Mouse (Mus musculus) liver, embryonic 12.5 days (tissue): Measurements from ENCODE around the gene Rgs9bp. TPM values are rescaled to one million over a fixed set of nuclear protein-coding genes. Genes with fewer than 3 reads are reported as not detected.

Experiments
- ATAC-seq: fragments of 200-750 bp; cut with Nextera tagmentation; 2 replicates; pipeline ENCODE4 v1.8.0; 2017; ENCODE audit warnings: moderate number of reproducible peaks, mild to moderate bottlenecking, moderate library complexity
- H3K27ac ChIP-seq: fragments of 300-500 bp; sonication (generic); 2 replicates; pipeline ENCODE4 v1.5.1; 2016; ENCODE audit warnings: mild to moderate bottlenecking
- H3K27me3 ChIP-seq: fragments of 300-500 bp; sonication (generic); replicated peaks from 2 replicates; pipeline ENCODE4 v1.6.1; 2016; ENCODE audit warnings: mild to moderate bottlenecking, moderate library complexity
- H3K36me3 ChIP-seq: fragments of 300-500 bp; sonication (generic); 2 replicates; pipeline ENCODE4 v1.6.1; 2016; ENCODE audit warnings: mild to moderate bottlenecking, moderate library complexity
- H3K4me1 ChIP-seq: fragments of 300-500 bp; sonication (generic); 2 replicates; pipeline ENCODE4 v1.6.1; 2016
- H3K4me2 ChIP-seq: fragments of 300-500 bp; sonication (generic); 2 replicates; pipeline ENCODE4 v1.6.1; 2016; ENCODE audit warnings: mild to moderate bottlenecking, moderate library complexity
- H3K4me3 ChIP-seq: fragments of 300-500 bp; sonication (generic); 2 replicates; pipeline ENCODE4 v1.5.1; 2016; ENCODE audit warnings: mild to moderate bottlenecking, moderate library complexity
- H3K9ac ChIP-seq: fragments of 300-500 bp; sonication (generic); 2 replicates; pipeline ENCODE4 v1.6.1; 2016; ENCODE audit warnings: mild to moderate bottlenecking, moderate library complexity
- H3K9me3 ChIP-seq: fragments of 300-500 bp; sonication (generic); replicated peaks from 2 replicates; pipeline ENCODE4 v1.6.1; 2016; ENCODE audit warnings: mild to moderate bottlenecking, moderate library complexity
- WGBS: fragments of 180-500 bp; shearing (Covaris S2); methylation state at CpG from one replicate; pipeline ENCODE4 v1.1.7; 2016; ENCODE audit not compliant: insufficient replicate concordance; 5-methylcytosine and 5-hydroxymethylcytosine counted together
- polyA plus RNA-seq: library from polyadenylated mRNA; unstranded; fragments of >200 nt; fragmentation: Nextera tagmentation; extraction: Ambion mirVana; gene quantifications from 2 replicates; pipeline ENCODE4 v1.2.1, GENCODE M21; 2016

Gene Rgs9bp
- polyA plus RNA-seq, 1 experiment from 2014 or later: 0.06 TPM

- Histone ChIP-seq H3K9me3 (no peaks in the 10 kb centered on the region), H3K9ac (no peak overlapping the region), H3K27me3 (no peaks in the 10 kb centered on the region), H3K4me1 (peaks cover 19% of the 10 kb centered on the region), H3K27ac (no peak overlapping the region), H3K4me3 (no peak overlapping the region), H3K4me2 (no peak overlapping the region), H3K36me3 (peaks cover 85% of the 10 kb centered on the region)
- 77% methylated on average over 5 of the region's 5 CpGs for WGBS
- ATAC-seq: no peak
These were observed 8.9 kb upstream of the Rgs9bp start for GRCm38 (mm10) chr7:35594311-35594710.

GRCm38 (mm10) chr7:35590731-35591191 lies 5.4 kb upstream of the Rgs9bp start:
- H3K4me3 ChIP-seq: no peak overlapping the region
- H3K9me3 ChIP-seq: no peaks in the 10 kb centered on the region
- peaks cover 42% of the 10 kb centered on the region for H3K4me1 ChIP-seq
- ATAC-seq: no peak
- H3K27ac ChIP-seq: no peak overlapping the region
- no peak overlapping the region for H3K4me2 ChIP-seq
- H3K36me3 ChIP-seq: peaks cover 51% of the 10 kb centered on the region
- H3K27me3 ChIP-seq: no peaks in the 10 kb centered on the region
- 85% methylated on average over 10 of the region's 10 CpGs for WGBS
- no peak overlapping the region for H3K9ac ChIP-seq

- Histone ChIP-seq H3K27ac (peak overlapping the region; percentile 86; the same call in 1 of the 2 replicates), H3K9ac (peak overlapping the region; percentile 35; the same call in 1 of the 2 replicates), H3K4me1 (peaks cover 54% of the 10 kb centered on the region), H3K4me3 (no peak overlapping the region), H3K27me3 (peaks cover 10% of the 10 kb centered on the region), H3K36me3 (peaks cover 38% of the 10 kb centered on the region), H3K4me2 (peak overlapping the region; percentile 99), H3K9me3 (no peaks in the 10 kb centered on the region)
- no peak for ATAC-seq
- WGBS: 35% methylated on average over 7 of the region's 7 CpGs
These were observed 4.1 kb upstream of the Rgs9bp start for GRCm38 (mm10) chr7:35589485-35589884.

- Histone ChIP-seq H3K9me3 (no peaks in the 10 kb centered on the region), H3K36me3 (peaks cover 33% of the 10 kb centered on the region), H3K27ac (peak overlapping the region; percentile 86), H3K4me1 (peaks cover 61% of the 10 kb centered on the region), H3K4me3 (peak overlapping the region; percentile 96; the same call in 1 of the 2 replicates), H3K9ac (peak overlapping the region; percentile 35; the same call in 1 of the 2 replicates), H3K4me2 (peak overlapping the region; percentile 99), H3K27me3 (peaks cover 17% of the 10 kb centered on the region)
- ATAC-seq: peak; percentile 13
- 21% methylated on average over 9 of the region's 9 CpGs for WGBS
These were observed 3.5 kb upstream of the Rgs9bp start for GRCm38 (mm10) chr7:35588680-35589428.

DNA sequence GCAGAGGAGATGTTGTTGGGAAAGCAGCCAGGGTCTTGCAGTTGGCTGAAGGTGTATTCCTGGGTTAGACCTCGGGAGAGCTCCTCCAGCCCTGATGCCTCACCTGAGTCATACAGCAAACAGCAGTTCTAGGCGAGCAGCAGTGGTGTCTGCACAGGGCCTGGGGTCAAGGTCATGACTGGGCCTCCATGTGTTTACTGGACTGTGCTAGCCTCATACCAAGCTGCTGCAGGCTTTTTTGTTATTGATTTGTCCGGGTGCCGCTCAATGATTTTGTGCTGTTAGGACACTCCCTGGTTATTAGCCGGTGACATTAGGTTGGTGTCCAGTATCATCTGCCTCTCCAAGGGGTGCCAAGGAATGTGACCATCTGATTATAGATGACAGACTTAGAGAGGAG lies 2.3 kb upstream of the Rgs9bp start:
- ATAC-seq: no peak
- peaks cover 61% of the 10 kb centered on the region for H3K4me1 ChIP-seq
- H3K9ac ChIP-seq: peak overlapping the region; percentile 91
- H3K4me2 ChIP-seq: peak overlapping the region; percentile 99
- H3K9me3 ChIP-seq: no peaks in the 10 kb centered on the region
- peaks cover 21% of the 10 kb centered on the region for H3K36me3 ChIP-seq
- H3K27me3 ChIP-seq: peaks cover 28% of the 10 kb centered on the region
- WGBS: 42% methylated on average over 5 of the region's 5 CpGs
- H3K4me3 ChIP-seq: peak overlapping the region; percentile 96
- H3K27ac ChIP-seq: peak overlapping the region; percentile 86

GRCm38 (mm10) chr7:35586906-35587445 lies 1.6 kb upstream of the Rgs9bp start:
- Histone ChIP-seq H3K4me3 (peak overlapping the region; percentile 96), H3K9ac (peak overlapping the region; percentile 91), H3K27ac (peak overlapping the region; percentile 86), H3K36me3 (peaks cover 14% of the 10 kb centered on the region), H3K4me1 (peaks cover 61% of the 10 kb centered on the region), H3K9me3 (no peaks in the 10 kb centered on the region), H3K27me3 (peaks cover 34% of the 10 kb centered on the region), H3K4me2 (peak overlapping the region; percentile 99)
- WGBS: 9% methylated on average over 15 of the region's 15 CpGs
- no peak for ATAC-seq

DNA sequence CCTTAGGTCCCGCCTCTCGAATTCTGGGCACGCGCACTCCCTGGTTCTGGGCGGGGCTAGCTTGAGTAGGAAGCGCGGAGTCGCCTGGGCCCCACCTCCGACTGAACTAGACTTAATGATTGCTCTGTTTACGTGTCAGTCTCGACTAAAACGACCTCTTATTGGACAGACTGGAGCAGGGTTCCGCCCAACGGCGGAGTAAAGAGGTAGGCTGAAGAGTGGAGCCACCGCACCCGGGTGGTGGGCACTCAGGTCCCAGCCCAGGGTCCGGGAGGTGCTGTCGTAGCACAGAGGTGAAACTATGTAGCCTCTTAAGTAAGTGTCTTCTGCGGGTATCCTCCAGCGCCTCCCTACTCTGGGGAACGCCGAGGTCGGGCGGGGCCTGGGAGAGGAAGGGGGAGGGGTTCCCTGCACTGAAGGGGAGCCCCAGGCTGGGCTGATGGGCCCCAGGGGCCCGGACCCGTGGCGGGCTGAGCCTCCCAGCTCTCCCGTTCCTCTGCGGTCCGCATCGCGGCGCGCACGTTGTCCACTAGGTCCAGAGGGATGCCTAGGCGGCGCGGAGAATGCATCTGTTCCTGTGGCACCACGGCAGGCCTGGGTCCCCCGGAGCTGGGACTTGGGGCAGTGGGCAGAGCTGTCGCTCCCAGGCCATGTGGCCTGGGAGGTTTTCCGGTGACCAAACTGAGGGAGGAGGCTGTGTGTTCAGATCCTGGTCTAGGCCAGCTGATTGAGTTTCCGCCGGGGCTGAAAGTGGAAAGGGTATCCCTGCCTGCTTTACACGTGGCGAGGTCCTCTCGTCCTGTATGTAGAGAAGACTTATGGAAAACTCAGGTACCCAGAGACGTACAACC lies 898 bp upstream of the Rgs9bp start, which contains the start of gene Ankrd27:
Gene Ankrd27, plus strand, starts transcription at position 190 of the 851 bp plus-strand sequence.
- WGBS: under 1% methylated on average over 49 of the region's 49 CpGs
- H3K4me1 ChIP-seq: peaks cover 61% of the 10 kb centered on the region

DNA sequence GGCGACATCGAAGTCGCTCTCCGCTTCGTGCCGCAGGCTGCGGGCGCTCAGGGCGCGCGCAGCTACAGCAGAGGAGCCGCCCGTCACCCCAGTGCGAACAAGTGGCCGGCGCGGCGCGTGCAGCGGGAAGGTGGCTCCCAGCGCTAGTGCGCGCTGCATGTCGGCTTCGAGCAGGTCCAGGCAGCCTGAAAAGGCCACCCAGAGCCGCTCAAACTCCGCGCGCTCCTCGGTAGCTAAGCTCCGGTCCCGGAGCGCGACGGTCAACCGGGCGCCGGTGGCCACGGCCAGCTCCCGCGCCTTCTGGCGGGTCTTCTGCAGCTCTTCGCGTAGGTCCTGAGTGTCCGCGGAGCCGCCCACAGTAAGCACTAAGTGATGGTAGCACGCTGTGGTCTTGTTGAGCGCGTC lies 594 bp downstream of the Rgs9bp start:
- Histone ChIP-seq H3K27ac (no peak overlapping the region), H3K36me3 (no peaks in the 10 kb centered on the region), H3K4me3 (peak overlapping the region; percentile 96), H3K27me3 (peaks cover 50% of the 10 kb centered on the region), H3K9ac (peak overlapping the region; percentile 91), H3K9me3 (no peaks in the 10 kb centered on the region), H3K4me2 (peak overlapping the region; percentile 99), H3K4me1 (peaks cover 51% of the 10 kb centered on the region)
- no peak for ATAC-seq
- WGBS: under 1% methylated on average over 50 of the region's 50 CpGs

More for the DNA sequence above, 898 bp upstream of the Rgs9bp start, which contains the start of gene Ankrd27:
- Histone ChIP-seq H3K9me3 (no peaks in the 10 kb centered on the region), H3K4me2 (peak within 1 kb of the TSS; percentile 99), H3K36me3 (peaks cover 7% of the 10 kb centered on the region; the same call in 1 of the 2 replicates), H3K27me3 (peaks cover 41% of the 10 kb centered on the region), H3K9ac (peak within 1 kb of the TSS; percentile 91), H3K27ac (peak within 1 kb of the TSS; percentile 86), H3K4me3 (peak within 1 kb of the TSS; percentile 96)
- ATAC-seq: peak; percentile 95

DNA sequence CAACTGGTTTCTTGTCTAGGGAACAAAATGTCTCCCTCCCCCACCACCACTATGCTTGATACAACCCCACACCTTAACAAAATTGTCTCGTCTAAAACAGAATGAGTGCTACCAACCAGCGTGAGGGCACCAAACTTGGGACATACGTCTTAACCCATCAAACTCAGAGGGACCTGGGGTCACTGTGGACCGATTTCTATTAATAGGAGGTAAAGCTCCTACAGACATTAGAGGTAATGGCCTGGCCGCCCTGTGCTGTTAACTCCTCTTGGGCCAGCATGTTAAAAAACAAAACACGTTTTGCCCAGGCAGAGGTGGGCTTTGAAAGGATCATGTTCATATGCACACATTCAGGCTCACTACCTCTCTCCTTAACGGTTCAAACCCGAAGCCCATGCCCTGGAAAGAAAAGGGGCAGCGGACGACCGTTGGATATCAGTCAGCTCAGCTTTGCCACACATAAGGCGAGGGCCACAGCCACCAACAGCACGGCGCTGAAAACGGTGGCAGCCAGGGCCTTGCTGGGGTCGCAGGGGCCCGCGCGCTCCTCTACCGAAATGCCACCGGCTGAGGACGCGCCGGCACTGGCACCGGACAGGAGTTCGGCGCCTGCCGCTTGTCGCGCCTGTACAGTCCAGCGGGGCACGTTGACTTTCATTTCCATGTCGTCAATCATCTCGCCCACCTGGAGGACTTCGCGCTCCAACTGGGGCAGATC lies 1.2 kb downstream of the Rgs9bp start:
- Histone ChIP-seq H3K9me3 (no peaks in the 10 kb centered on the region), H3K4me2 (peak overlapping the region; percentile 99), H3K9ac (peak overlapping the region; percentile 91), H3K4me3 (peak overlapping the region; percentile 96), H3K4me1 (peaks cover 46% of the 10 kb centered on the region), H3K27me3 (peaks cover 55% of the 10 kb centered on the region), H3K36me3 (no peaks in the 10 kb centered on the region), H3K27ac (no peak overlapping the region)
- WGBS: 7% methylated on average over 36 of the region's 36 CpGs
- ATAC-seq: no peak

DNA sequence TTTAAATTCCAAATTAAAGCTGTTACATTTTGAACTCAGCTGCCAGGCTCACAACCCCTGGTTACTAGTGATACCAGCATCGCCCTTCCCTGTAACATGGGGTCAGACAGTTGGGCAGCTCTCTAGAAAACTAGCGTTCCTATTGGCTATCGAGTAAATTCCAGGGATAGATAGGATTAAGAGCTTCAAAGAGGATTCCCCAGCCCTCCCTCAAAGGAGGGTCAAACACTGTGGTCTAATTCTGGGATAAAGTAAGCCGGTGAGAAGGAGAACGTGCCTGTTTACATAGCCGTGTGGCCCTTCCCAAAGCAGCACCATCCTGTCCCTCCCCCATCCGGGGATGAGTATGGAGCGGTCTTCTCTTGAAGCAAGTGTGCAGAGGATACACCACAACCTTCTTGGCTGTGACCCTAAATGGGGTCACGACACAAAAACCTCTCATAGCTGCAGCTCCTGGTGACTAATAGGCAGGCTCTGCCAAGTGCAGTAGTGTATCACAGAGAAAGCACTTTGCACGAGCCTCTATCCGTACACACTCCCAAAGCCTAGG lies 1.8 kb downstream of the Rgs9bp start:
- Histone ChIP-seq H3K27me3 (peaks cover 58% of the 10 kb centered on the region), H3K4me2 (peak overlapping the region; percentile 99), H3K36me3 (no peaks in the 10 kb centered on the region), H3K9me3 (no peaks in the 10 kb centered on the region), H3K4me3 (no peak overlapping the region), H3K27ac (no peak overlapping the region), H3K4me1 (peaks cover 39% of the 10 kb centered on the region), H3K9ac (no peak overlapping the region)
- no peak for ATAC-seq
- 39% methylated on average over 11 of the region's 11 CpGs for WGBS

DNA sequence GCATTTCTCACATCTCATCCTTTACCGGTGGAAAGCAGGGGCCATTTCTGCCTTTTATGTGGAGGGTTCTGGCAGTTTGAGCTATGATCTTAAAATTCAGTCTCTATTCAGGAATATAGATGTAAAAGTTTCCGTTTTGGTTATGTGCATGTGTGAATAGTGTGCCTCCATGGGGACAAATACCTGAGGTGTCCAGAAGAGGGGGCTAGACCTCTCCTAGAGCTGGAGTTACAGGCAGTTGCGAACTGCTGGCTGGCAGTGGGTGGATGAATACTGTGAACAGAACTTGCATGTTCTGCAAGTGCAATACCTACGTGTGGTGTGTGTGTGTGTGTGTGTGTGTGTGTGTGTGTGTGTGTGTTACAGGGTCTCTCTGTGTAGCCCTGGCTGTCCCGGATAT lies 2.7 kb downstream of the Rgs9bp start:
- 50% methylated on average over 5 of the region's 5 CpGs for WGBS
- no peak overlapping the region for H3K4me2 ChIP-seq
- H3K4me1 ChIP-seq: peaks cover 31% of the 10 kb centered on the region
- H3K4me3 ChIP-seq: no peak overlapping the region
- no peak overlapping the region for H3K9ac ChIP-seq
- no peak for ATAC-seq
- no peaks in the 10 kb centered on the region for H3K36me3 ChIP-seq
- H3K27me3 ChIP-seq: peaks cover 63% of the 10 kb centered on the region
- no peak overlapping the region for H3K27ac ChIP-seq
- H3K9me3 ChIP-seq: no peaks in the 10 kb centered on the region
